Mouse (Mus musculus) cortical plate, adult 2 months (tissue): ENCODE measurements around the gene Synj2. TPM values are rescaled to one million over a fixed set of nuclear protein-coding genes. Genes with fewer than 3 reads are reported as not detected.

Source experiments
- H3K27ac ChIP-seq: fragments of 200-500 bp; 2 replicates; pipeline ENCODE4 v1.5.1; 2012; ENCODE audit warnings: low read length, control low read depth, inconsistent platforms; ENCODE audit not compliant: insufficient read depth
- H3K4me1 ChIP-seq: fragments of 200-500 bp; 2 replicates; pipeline ENCODE4 v1.6.1; 2011; ENCODE audit warnings: low read length; ENCODE audit not compliant: control insufficient read depth, insufficient read depth
- H3K4me3 ChIP-seq: fragments of 200-500 bp; 2 replicates; pipeline ENCODE4 v1.5.1; 2011; ENCODE audit warnings: mild to moderate bottlenecking, low read length, control low read depth; ENCODE audit not compliant: insufficient read depth
- CTCF ChIP-seq: fragments of 200-500 bp; IDR thresholded peaks from 2 replicates; pipeline ENCODE4 v1.5.1; 2011; ENCODE audit warnings: mild to moderate bottlenecking, control low read depth, low read length; ENCODE audit not compliant: insufficient read depth; ENCODE audit errors: extremely low read depth
- POLR2A ChIP-seq: fragments of 200-500 bp; IDR thresholded peaks from 2 replicates; pipeline ENCODE4 v1.6.1; 2011; ENCODE audit warnings: mild to moderate bottlenecking, low read length, control low read depth; ENCODE audit not compliant: insufficient read depth; ENCODE audit errors: extremely low read depth
- polyA plus RNA-seq: library from polyadenylated mRNA; depleted of rRNA; stranded (reverse); fragments of >200 nt; gene quantifications from 2 replicates; pipeline ENCODE4 v1.2.3, GENCODE M21; 2012

Gene Synj2
- polyA plus RNA-seq, 1 experiment = 37.7 TPM

DNA sequence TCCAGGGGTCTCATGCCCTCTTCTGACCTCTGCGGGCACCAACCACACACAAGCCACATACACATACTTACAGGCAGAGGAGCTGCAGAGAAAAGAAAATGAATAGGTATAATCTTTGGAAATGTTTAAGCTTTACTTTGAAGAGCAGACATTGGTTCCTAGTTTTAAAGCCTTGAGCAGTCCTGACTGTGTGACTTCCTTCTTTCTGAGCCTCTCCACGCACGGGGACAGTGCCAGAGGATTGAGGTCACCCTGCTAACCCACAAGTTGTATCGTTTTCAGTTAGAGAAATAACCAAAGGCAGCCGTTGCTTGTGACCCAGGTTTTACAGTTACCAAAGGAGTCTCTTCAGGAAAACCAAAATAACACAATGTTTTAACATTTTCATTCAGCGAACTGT lies 12.0 kb upstream of the Synj2 start:
- Histone ChIP-seq H3K4me3 (no peak overlapping the region), H3K4me1 (peaks cover 4% of the 10 kb centered on the region; the same call in 1 of the 2 replicates), H3K27ac (no peak overlapping the region)
- TF ChIP-seq POLR2A (no peak), CTCF (no peak)

DNA sequence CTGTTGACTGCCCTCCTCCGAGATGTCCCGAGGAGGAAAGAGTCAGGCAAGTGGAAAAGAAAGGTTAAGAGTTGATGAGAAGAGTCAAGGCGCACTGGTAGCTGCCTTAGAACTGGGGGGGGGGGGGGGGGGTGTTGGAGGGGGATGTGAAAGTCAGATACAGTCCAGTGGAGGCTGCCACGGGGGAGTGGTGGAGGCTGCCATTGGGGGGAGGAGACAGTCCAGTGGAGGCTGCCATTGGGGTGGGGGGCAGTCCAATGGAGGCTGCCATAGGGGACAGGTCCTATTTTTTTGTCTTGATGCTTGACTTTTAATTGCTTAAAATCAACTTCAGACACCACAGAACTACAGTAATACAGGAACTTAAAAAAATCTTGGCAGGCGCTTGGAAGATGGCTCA lies 8.9 kb upstream of the Synj2 start:
- H3K27ac ChIP-seq = no peak overlapping the region
- no peak for TF ChIP-seq CTCF
- TF ChIP-seq POLR2A = no peak
- no peak overlapping the region for H3K4me3 ChIP-seq
- H3K4me1 ChIP-seq = peaks cover 3% of the 10 kb centered on the region; the same call in 1 of the 2 replicates

DNA sequence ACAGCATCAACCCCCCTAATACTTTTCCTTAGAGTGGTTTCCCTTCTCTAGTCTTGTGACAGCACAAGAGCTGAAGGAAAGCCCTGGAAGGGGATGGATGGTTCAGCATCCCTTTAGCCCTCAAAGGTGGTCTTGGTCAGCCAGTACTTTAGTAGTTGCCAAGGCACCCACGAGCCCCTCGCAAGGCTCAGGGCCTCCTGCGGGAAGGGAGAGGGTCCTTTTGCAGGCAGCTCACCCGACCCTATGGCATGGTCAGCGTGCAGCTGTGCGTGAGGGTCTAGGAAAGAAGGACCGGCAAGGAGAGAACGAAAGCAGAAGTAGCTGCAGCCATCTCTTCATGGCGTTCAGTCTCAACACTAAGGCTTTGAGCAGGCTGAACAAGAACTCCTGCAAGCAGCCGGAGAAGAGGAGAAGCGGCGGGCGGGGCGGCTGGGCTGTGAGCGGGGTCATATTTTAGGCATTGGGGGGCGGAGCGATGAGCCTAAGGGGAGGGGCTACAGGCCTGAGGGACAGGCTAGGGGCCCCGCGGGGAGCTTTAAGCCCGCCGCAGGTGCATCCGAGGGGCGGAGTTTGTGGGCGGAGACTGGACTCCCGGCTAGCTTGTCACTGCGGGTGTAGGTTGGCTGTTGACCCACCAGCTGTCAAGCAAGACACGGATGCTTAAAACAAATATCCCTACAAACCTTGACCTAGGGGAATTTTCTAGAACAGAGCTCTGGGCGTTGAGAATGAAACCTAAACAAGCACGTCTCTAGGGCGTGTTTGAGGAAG lies 6.3 kb upstream of the Synj2 start:
- no peak for TF ChIP-seq CTCF
- no peak for TF ChIP-seq POLR2A
- Histone ChIP-seq H3K27ac (no peak overlapping the region), H3K4me3 (peak overlapping the region; percentile 33), H3K4me1 (peaks cover 3% of the 10 kb centered on the region; the same call in 1 of the 2 replicates)

DNA sequence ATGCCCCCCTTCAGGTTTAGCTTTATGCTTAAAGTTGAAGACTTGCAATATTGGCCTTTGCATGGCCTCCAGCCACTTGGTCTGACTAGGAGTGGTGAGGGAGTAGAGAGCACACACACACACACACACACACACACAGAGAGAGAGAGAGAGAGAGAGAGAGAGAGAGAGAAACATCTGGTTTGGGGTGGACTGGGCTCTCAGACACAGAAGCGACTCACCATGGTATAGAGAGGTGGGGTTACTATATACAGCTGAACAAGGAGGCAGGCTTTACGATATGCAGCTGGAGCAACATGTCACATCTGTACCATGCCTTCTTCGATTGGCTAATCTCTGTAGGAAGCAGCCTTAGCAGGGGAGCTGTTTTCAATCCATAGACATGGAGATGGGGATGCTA lies 5.4 kb upstream of the Synj2 start:
- Histone ChIP-seq H3K4me3 (no peak overlapping the region), H3K27ac (no peak overlapping the region), H3K4me1 (peaks cover 3% of the 10 kb centered on the region; the same call in 1 of the 2 replicates)
- TF ChIP-seq POLR2A (no peak), CTCF (no peak)

DNA sequence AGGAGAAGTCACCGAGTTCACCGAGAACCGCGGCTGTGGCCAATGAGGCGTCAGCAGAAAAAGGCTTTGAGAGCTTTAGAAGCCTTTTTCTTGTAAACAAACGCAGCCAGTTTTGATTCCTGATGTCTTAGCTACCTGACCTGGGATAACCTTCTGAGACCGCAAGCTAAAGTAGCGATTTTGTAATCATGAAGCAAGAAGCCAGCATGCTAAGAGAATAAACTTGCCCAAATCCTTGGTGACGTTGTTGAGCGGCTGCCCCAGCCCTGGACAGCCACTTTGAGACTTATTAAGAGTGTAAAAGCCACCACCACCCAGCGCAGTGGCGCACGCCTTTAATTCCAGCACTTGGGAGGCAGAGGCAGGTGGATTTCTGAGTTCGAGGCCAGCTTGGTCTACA lies 4.8 kb upstream of the Synj2 start:
- Histone ChIP-seq H3K4me3 (no peak overlapping the region), H3K4me1 (peaks cover 1% of the 10 kb centered on the region; the same call in 1 of the 2 replicates), H3K27ac (no peak overlapping the region)
- TF ChIP-seq POLR2A (no peak), CTCF (no peak)

DNA sequence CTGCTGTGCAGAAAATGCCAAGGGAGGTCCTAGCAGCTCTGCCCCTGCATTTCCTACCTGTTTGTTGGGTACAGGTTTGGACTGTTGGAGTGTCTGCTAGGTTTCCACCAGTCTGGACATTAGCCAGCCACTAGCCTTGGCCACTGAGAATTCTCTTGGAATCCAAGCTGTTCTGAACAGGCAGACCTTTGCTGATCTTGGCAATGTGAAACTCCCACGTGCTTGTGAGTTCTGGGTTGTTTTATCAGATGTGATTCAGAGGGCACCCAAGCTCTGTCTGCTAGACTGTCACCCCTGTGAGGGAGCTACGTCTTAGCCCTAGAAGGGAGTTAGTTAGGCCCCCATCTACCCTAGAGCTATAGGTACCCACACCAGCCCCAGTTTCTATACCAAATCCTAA lies 3.6 kb upstream of the Synj2 start:
- peaks cover 1% of the 10 kb centered on the region; the same call in 1 of the 2 replicates for H3K4me1 ChIP-seq
- TF ChIP-seq POLR2A (no peak), CTCF (no peak)

DNA sequence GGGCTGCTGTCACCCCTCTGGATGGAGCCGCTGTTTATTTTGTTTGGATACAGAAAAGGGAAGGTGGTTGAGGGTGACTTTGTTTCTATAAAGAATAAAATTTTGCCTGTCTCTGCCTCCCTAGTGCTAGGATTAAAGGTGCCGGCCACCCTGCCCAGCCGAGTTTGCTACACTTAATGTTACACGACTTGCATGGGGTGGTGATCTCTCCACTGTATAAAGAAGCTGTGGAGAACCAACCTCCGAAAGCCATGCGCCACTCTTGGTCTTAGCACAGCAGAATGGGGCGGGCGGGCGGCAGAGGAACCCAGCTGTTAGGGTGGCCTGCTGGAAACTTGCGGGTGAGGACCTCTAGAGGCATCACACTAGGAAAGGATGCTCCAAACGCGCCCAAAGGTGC lies 1.2 kb upstream of the Synj2 start:
- Histone ChIP-seq H3K4me3 (no peak overlapping the region), H3K27ac (no peak overlapping the region), H3K4me1 (no peaks in the 10 kb centered on the region; the same call in 1 of the 2 replicates)
- TF ChIP-seq CTCF (no peak), POLR2A (no peak)

More for the DNA sequence above, 3.6 kb upstream of the Synj2 start:
- Histone ChIP-seq H3K27ac (no peak overlapping the region), H3K4me3 (no peak overlapping the region)

DNA sequence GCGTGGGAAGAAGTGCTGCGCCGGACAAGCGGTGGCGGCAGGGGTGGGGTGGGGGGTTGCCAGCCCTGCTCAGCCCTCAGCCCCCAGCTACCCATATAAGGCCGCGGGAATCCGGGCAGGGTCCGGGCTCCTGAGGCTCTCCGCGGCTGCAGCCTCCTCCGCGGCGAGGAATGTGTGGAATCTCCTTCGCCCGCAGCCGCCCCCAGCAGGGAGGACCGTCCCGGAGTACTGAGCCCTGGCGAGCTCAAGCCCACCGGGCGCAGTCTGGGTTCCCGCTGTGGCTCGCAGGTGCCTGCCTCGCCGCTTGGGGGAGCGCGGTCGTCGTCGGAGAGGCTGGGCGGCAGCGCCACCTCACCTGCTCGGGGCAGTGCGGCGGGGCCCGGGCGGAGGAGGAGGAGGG lies 288 bp upstream of the Synj2 start:
- H3K4me1 ChIP-seq = no peaks in the 10 kb centered on the region
- peak overlapping the region; percentile 43 for H3K4me3 ChIP-seq
- TF ChIP-seq CTCF (peak; percentile 36; the same call in 1 of the 2 replicates), POLR2A (no peak)
- no peak overlapping the region for H3K27ac ChIP-seq

DNA sequence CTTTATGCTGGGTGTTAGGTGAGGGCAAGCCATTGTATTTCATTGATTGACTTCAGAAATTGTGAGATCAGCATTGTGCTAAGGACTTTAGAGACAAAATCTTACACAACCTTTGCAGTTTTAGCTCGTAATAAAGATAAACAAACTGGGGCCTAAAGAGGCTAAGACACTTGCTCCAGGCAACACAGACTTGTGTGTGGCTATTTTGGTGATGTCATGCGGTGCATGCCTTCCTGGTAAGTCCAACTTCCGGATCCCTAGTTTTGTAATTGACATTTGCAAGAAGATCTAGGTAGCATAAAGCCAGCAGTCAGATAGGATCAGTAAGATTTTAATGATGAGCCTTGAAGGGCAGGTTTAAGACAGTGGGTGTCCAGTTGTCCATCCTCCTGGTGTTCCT lies 1.1 kb downstream of the Synj2 start:
- no peaks in the 10 kb centered on the region for H3K4me1 ChIP-seq
- H3K4me3 ChIP-seq = peak overlapping the region; percentile 43; the same call in 1 of the 2 replicates
- no peak overlapping the region for H3K27ac ChIP-seq
- no peak for TF ChIP-seq CTCF
- no peak for TF ChIP-seq POLR2A

DNA sequence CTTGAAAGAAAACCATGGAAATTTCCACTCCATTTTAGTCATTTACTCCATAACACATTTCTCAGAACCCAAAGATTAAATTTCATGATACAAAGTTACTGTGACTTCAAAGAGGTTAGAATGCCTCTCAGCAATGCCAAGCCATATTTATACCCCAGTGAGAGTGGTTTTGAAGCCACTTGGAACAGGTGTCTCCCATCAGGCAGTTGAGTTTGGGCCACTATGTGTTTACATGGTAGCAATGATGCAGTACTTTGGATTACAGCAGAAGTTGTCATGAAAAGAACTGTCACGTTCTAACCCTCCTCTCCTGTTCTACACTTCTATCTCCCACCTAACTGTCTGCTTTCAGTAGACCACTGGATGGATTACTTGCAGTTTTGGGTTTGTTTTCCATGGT lies 2.0 kb downstream of the Synj2 start:
- H3K27ac ChIP-seq = peak overlapping the region; percentile 81; the same call in 1 of the 2 replicates
- H3K4me1 ChIP-seq = no peaks in the 10 kb centered on the region
- TF ChIP-seq POLR2A (no peak), CTCF (no peak)
- no peak overlapping the region for H3K4me3 ChIP-seq

DNA sequence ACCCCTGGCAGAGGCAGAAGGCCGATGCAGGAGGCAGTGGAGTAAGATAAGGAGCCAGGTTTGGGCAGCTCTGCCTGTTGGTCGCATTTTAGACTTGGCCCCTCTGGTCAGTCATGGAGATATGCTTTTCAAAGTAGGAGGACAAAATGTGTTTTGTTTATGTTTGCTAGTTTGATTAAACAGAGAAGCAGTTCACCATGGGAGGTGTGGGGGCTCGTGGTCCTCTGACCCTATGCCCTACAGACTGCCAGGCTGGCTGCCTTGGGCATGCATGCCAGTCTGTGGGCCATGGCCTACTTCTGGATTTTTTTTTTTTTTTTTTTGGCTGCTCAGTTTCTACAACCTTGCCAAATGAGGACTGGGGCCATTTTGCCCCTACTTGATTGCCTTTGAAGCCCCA lies 6.0 kb downstream of the Synj2 start:
- Histone ChIP-seq H3K27ac (no peak overlapping the region; the same call in 1 of the 2 replicates), H3K4me1 (no peaks in the 10 kb centered on the region; the same call in 1 of the 2 replicates), H3K4me3 (no peak overlapping the region)
- TF ChIP-seq POLR2A = no peak
- no peak for TF ChIP-seq CTCF
